Mouse (Mus musculus): ENCODE results near the gene Pnpo.

DNA sequence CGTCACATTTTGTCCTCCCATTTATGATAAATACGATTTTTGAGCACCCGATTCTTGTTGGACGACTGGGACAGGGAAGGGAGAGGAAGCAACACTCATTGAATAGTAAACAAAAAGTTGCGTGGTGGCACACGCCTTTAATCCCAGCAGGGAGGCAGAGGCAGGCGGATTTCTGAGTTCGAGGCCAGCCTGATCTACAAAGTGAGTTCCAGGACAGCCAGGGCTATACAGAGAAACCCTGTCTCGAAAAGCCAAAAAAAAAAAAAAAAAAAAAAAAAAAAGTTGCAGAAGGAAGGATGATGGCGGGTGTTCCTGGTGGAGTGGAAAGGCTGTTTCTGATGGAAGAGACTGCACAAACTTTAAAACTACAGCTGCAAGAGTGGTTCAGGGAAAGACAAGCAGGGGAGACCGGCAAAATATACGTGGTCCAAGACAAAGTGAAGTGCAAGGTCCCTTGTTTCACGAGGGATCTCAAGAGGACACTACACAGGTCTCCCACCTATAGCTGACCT is 26.8 kb downstream of the Pnpo start:
- TF ChIP-seq CTCF (IDR thresholded peaks at IDR 0.05; ENCODE audit: low read depth) (no peak), EP300 (optimal IDR thresholded peaks at IDR 0.05) (no peak)

Measured in stomach, postnatal 0 days (tissue).